Comparison of ENCODE assay signal across 23 mouse cellular contexts in genomic region chr1:194989024-194989423, GRCm38 (mm10). TPM values are rescaled to one million over a fixed set of nuclear protein-coding genes. Genes with fewer than 3 reads are reported as not detected.
DNase-seq lines count a peak whose midpoint lies in the region; ATAC-seq and TF ChIP-seq lines count a peak whose summit lies in the region.
"Had no signal": no experiment of that assay in that cellular context is flagged by ENCODE, and none has a peak within 500 bp of the region (broad histone marks: within the 10 kb centered on the region; RNA-seq: fewer than 3 reads in every experiment).

No protein-coding gene starts in this region.

- TF ChIP-seq EP300 in MEL (IDR thresholded peaks at IDR 0.05; ENCODE audit: low read depth in 1 of 2, low read length in 2 of 2) = 0 out of 4 replicates have a peak, but pooled peaks of 1 of the 2 experiments have one; percentile 4

- peak; percentile 69 for DNase-seq in heart, adult 11 months
- no peak for DNase-seq in heart, postnatal 4 days
- no peak for DNase-seq in layer of hippocampus, adult 2 months (ENCODE audit: low spot score in 2 of 2)
- DNase-seq in layer of hippocampus, adult 11-12 months (ENCODE audit: low spot score) = no peak
- DNase-seq in MEL (ENCODE audit: low read depth, low spot score) (peak; percentile 80), adipocyte (ENCODE audit: low spot score) (no peak)
- DNase-seq: adrenal gland, adult 8-10 months; cerebellum, adult 18-20 months; cerebellum, postnatal 14 days; heart, postnatal 10 days; kidney, postnatal 4 days; thymus, adult 2 months; thymus, postnatal 4 days had no signal

- no peak overlapping the region for H3K27ac ChIP-seq in layer of hippocampus, adult 2 months
- no peak overlapping the region for H3K27ac ChIP-seq in MEL (ENCODE audit: control insufficient read depth, low read depth, low read length)
- H3K27ac ChIP-seq: embryonic facial prominence, embryonic 12.5 days; hindbrain, embryonic 13.5 days; kidney, embryonic 15.5 days; limb, embryonic 12.5 days; liver, embryonic 14.5 days; macrophage had no signal

- TF ChIP-seq RAD21 in MEL (IDR thresholded peaks at IDR 0.05; ENCODE audit: low read depth, low read length) = peak; percentile 24

- no peak overlapping the region for H3K9ac ChIP-seq in MEL (ENCODE audit: control insufficient read depth, low read depth, low read length, poor library complexity, severe bottlenecking)
- H3K9ac ChIP-seq: embryonic facial prominence, embryonic 12.5 days; heart, embryonic 12.5 days; hindbrain, embryonic 13.5 days; kidney, embryonic 15.5 days; limb, embryonic 12.5 days; liver, embryonic 14.5 days had no signal

- H3K27me3 ChIP-seq in MEL (ENCODE audit: control insufficient read depth in 1 of 2, insufficient read depth in 2 of 2, low read length in 2 of 2) = no peaks in the 10 kb centered on the region
- H3K27me3 ChIP-seq: embryonic facial prominence, embryonic 12.5 days; heart, embryonic 12.5 days; hindbrain, embryonic 13.5 days; kidney, embryonic 15.5 days; limb, embryonic 12.5 days had no signal

- no peak for TF ChIP-seq POLR2A in MEL (IDR thresholded peaks at IDR 0.05; ENCODE audit: control insufficient read depth in 1 of 2, insufficient read depth in 1 of 2, low read depth in 1 of 2, low read length in 2 of 2, poor library complexity in 1 of 2)

- peaks cover 0 to 57% of the 10 kb centered on the region in 2 experiments; a peak in 2 of 4 replicates for H3K36me3 ChIP-seq in MEL (ENCODE audit: control insufficient read depth in 1 of 2, insufficient read depth in 2 of 2, low read length in 2 of 2)
- H3K36me3 ChIP-seq: embryonic facial prominence, embryonic 12.5 days; heart, embryonic 12.5 days; hindbrain, embryonic 13.5 days; kidney, embryonic 15.5 days; limb, embryonic 12.5 days had no signal

- H3K9me3 ChIP-seq in MEL (replicated peaks; ENCODE audit: insufficient read depth, low read length) = no peaks in the 10 kb centered on the region
- H3K9me3 ChIP-seq: embryonic facial prominence, embryonic 12.5 days; heart, embryonic 12.5 days; hindbrain, embryonic 13.5 days; kidney, embryonic 15.5 days; limb, embryonic 12.5 days had no signal

- no peak overlapping the region for H3K4me3 ChIP-seq in layer of hippocampus, adult 2 months
- H3K4me3 ChIP-seq in MEL (ENCODE audit: control insufficient read depth in 1 of 2, insufficient read depth in 1 of 2, low read depth in 2 of 2, low read length in 2 of 2) = no peak overlapping the region
- H3K4me3 ChIP-seq: embryonic facial prominence, embryonic 12.5 days; heart, embryonic 12.5 days; hindbrain, embryonic 13.5 days; kidney, embryonic 15.5 days; limb, embryonic 12.5 days had no signal

- TF ChIP-seq CTCF in layer of hippocampus, adult 2 months (conservative IDR thresholded peaks at IDR 0.05) = peak; percentile 55
- TF ChIP-seq CTCF in MEL (IDR thresholded peaks at IDR 0.05 in 2 of 3, conservative IDR thresholded peaks at IDR 0.05 in 1 of 3; ENCODE audit: control insufficient read depth in 1 of 3, insufficient read depth in 1 of 3, low read depth in 2 of 3, low read length in 3 of 3, poor library complexity in 1 of 3, severe bottlenecking in 1 of 3) = peak; percentile 31 to 60 (median 36)

- peaks cover 47 to 52% of the 10 kb centered on the region in 2 experiments for H3K4me1 ChIP-seq in MEL (ENCODE audit: control insufficient read depth in 1 of 2, insufficient read depth in 2 of 2, low read length in 2 of 2)
- H3K4me1 ChIP-seq: embryonic facial prominence, embryonic 12.5 days; hindbrain, embryonic 13.5 days; limb, embryonic 12.5 days had no signal

- H3K79me2 ChIP-seq in MEL (ENCODE audit: control insufficient read depth, insufficient read depth, low read length, poor library complexity) = no peaks in the 10 kb centered on the region; the same call in 1 of the 2 replicates

- peak; percentile 84 for ATAC-seq in neutrophil, adult 5-6 weeks (ENCODE audit: extremely low read depth, insufficient number of reproducible peaks, low FRiP score, poor library complexity, severe bottlenecking)
- ATAC-seq: CD4-positive, CD25-positive, alpha-beta regulatory T cell, adult 4 months; inflammation-experienced regulatory T-cells, adult 6 months had no signal

TF ChIP-seq in MEL, 35 proteins besides CTCF, POLR2A, EP300 and RAD21:
- TF ChIP-seq ELF1 (IDR thresholded peaks at IDR 0.05; ENCODE audit: low read depth, low read length) (no peak; the same call in 1 of the 2 replicates), ZMIZ1 (IDR thresholded peaks at IDR 0.05; ENCODE audit: low read depth, low read length) (no peak), CHD2 (IDR thresholded peaks at IDR 0.05; ENCODE audit: low read length) (no peak), GATA1 (IDR thresholded peaks at IDR 0.05; ENCODE audit: low read depth, low read length) (peak; percentile 38; the same call in 1 of the 2 replicates), SMC3 (IDR thresholded peaks at IDR 0.05; ENCODE audit: low read depth, low read length) (peak; percentile 21; the same call in 1 of the 2 replicates), E2F4 (IDR thresholded peaks at IDR 0.05; ENCODE audit: borderline replicate concordance, low read depth, low read length) (no peak), MAX (IDR thresholded peaks at IDR 0.05; ENCODE audit: low read length) (no peak), USF1 (IDR thresholded peaks at IDR 0.05; ENCODE audit: low read depth, low read length) (no peak), MAFK (IDR thresholded peaks at IDR 0.05; ENCODE audit: borderline replicate concordance, low read depth, low read length) (no peak), TBP (IDR thresholded peaks at IDR 0.05; ENCODE audit: low read depth, low read length) (0 out of 2 replicates have a peak, but pooled peaks have one; percentile 29), ZNF384 (IDR thresholded peaks at IDR 0.05; ENCODE audit: low read depth, low read length) (peak; percentile 46; the same call in 1 of the 2 replicates), TCF12 (IDR thresholded peaks at IDR 0.05; ENCODE audit: low read depth, low read length) (no peak)

RNA-seq across cellular contexts. Expression of gene Cd34, which starts 50.4 kb away (rescaled TPM):
- 100 to 1,000 TPM; 225 to 235 TPM for total RNA-seq in heart, postnatal 4 days (2021)
- total RNA-seq in layer of hippocampus, adult 2 months (2021) = 10 to 100 TPM; 25.5 to 26.5 TPM
- 0.10 TPM in 1 of 2 replicates, not detected in the other for total RNA-seq in MEL (2012; rRNA removed)
- under 1 TPM in 1 of 2 experiments, not detected in 1; 0.14 TPM for polyA plus RNA-seq in MEL (2012; ENCODE audit: insufficient read depth in 1 of 2, insufficient read length in 2 of 2, low read depth in 1 of 2, low replicate concordance in 2 of 2, missing spikeins in 1 of 2)
- 0.49 and 0.58 TPM in 2 replicates for total RNA-seq in neutrophil, adult 5-6 weeks (2017)

Comparison
In these comparisons a context has a peak if more than half of its experiments do, and no peak if none do; other contexts are left out.
1. DNase-seq: peak in heart, adult 11 months (single experiment) and MEL (single experiment); none in heart, postnatal 4 days (single experiment), layer of hippocampus, adult 2 months (0 of 2), layer of hippocampus, adult 11-12 months (single experiment) and adipocyte (single experiment).
2. RNA of gene Cd34, which starts 50.4 kb away (total RNA-seq): 225 to 235 TPM in heart, postnatal 4 days and 25.5 to 26.5 TPM in layer of hippocampus, adult 2 months; 0.49 to 0.58 TPM in neutrophil, adult 5-6 weeks and 0.10 TPM in MEL; every median in the first group is over 10 times any median in the second.